Comparison of ENCODE assay signal across 8 mouse cellular contexts in genomic region chr2:71245416-71245815, GRCm38 (mm10). TPM values are rescaled to one million over a fixed set of nuclear protein-coding genes. Genes with fewer than 3 reads are reported as not detected.
DNase-seq lines count a peak whose midpoint lies in the region; ATAC-seq and TF ChIP-seq lines count a peak whose summit lies in the region.

No protein-coding gene starts in this region.

- H3K4me2 ChIP-seq in neural tube, embryonic 12.5 days (replicated peaks): no peak overlapping the region
- H3K4me2 ChIP-seq in kidney, embryonic 14.5 days (replicated peaks; ENCODE audit: low read depth, low read length): no peak overlapping the region

- WGBS in neural tube, embryonic 12.5 days: 63% methylated on average over 3 of the region's 3 CpGs
- 91% methylated on average over 3 of the region's 3 CpGs for WGBS in limb, embryonic 10.5 days
- WGBS in kidney, embryonic 14.5 days: 86% methylated on average over 3 of the region's 3 CpGs

- peak; percentile 62 for TF ChIP-seq CTCF in layer of hippocampus, adult 2 months (conservative IDR thresholded peaks at IDR 0.05)

- no peak overlapping the region for H3K4me3 ChIP-seq in layer of hippocampus, adult 2 months
- no peak overlapping the region for H3K4me3 ChIP-seq in neural tube, embryonic 12.5 days
- no peak overlapping the region for H3K4me3 ChIP-seq in limb, embryonic 10.5 days
- H3K4me3 ChIP-seq in kidney, embryonic 14.5 days (ENCODE audit: low read length): no peak overlapping the region

- H3K9ac ChIP-seq in neural tube, embryonic 12.5 days: no peak overlapping the region
- H3K9ac ChIP-seq in kidney, embryonic 14.5 days (ENCODE audit: low read depth, low read length): no peak overlapping the region

- peak overlapping the region; percentile 32 for H3K27ac ChIP-seq in layer of hippocampus, adult 2 months
- H3K27ac ChIP-seq in neural tube, embryonic 12.5 days: 0 out of 2 replicates have a peak overlapping the region, but pooled peaks have one; percentile 9
- H3K27ac ChIP-seq in limb, embryonic 10.5 days: no peak overlapping the region
- H3K27ac ChIP-seq in kidney, embryonic 14.5 days (ENCODE audit: low read depth, low read length): no peak overlapping the region

- H3K27me3 ChIP-seq in neural tube, embryonic 12.5 days (replicated peaks): no peaks in the 10 kb centered on the region
- H3K27me3 ChIP-seq in limb, embryonic 10.5 days (ENCODE audit: low read depth, poor library complexity, severe bottlenecking): no peaks in the 10 kb centered on the region
- no peaks in the 10 kb centered on the region for H3K27me3 ChIP-seq in kidney, embryonic 14.5 days (ENCODE audit: control insufficient read depth, insufficient read depth, low read length)

- H3K9me3 ChIP-seq in neural tube, embryonic 12.5 days: no peaks in the 10 kb centered on the region
- H3K9me3 ChIP-seq in limb, embryonic 10.5 days (replicated peaks): no peaks in the 10 kb centered on the region
- H3K9me3 ChIP-seq in kidney, embryonic 14.5 days (ENCODE audit: control insufficient read depth, low read length): no peaks in the 10 kb centered on the region

- peak; percentile 50 for DNase-seq in brain, embryonic 18.5 days (ENCODE audit: low read depth, low spot score)
- peak; percentile 78 to 82 for DNase-seq in cerebellum, postnatal 25 days
- DNase-seq in layer of hippocampus, adult 2 months (ENCODE audit: low spot score in 2 of 2): peak; percentile 35 to 44
- no peak for DNase-seq in limb, embryonic 10.5 days (ENCODE audit: low spot score)
- no peak for DNase-seq in gastrocnemius, adult 8-10 months (ENCODE audit: low spot score in 2 of 2)
- no peak for DNase-seq in ovary, adult 18-20 months (ENCODE audit: low spot score)

- ATAC-seq in neural tube, embryonic 12.5 days (ENCODE audit: low FRiP score, low read depth): peak; percentile 89
- ATAC-seq in kidney, embryonic 14.5 days (ENCODE audit: low FRiP score, low TSS enrichment): no peak

- H3K4me1 ChIP-seq in neural tube, embryonic 12.5 days: peaks cover 4% of the 10 kb centered on the region; the same call in 1 of the 2 replicates
- H3K4me1 ChIP-seq in limb, embryonic 10.5 days: 0 out of 2 replicates have a peak, but pooled peaks cover 4% of the 10 kb centered on the region
- H3K4me1 ChIP-seq in kidney, embryonic 14.5 days (ENCODE audit: control insufficient read depth, insufficient read depth, low read length): no peaks in the 10 kb centered on the region

- H3K36me3 ChIP-seq in neural tube, embryonic 12.5 days: peaks cover 26% of the 10 kb centered on the region
- peaks cover 77% of the 10 kb centered on the region for H3K36me3 ChIP-seq in limb, embryonic 10.5 days
- peaks cover 38% of the 10 kb centered on the region for H3K36me3 ChIP-seq in kidney, embryonic 14.5 days (ENCODE audit: control insufficient read depth, insufficient read depth, low read length)

RNA-seq across cellular contexts. Expression of gene Dync1i2, which starts 33.9 kb away (rescaled TPM):
- total RNA-seq in layer of hippocampus, adult 2 months (2021): 100 to 1,000 TPM; 135 to 142 TPM
- 163 and 180 TPM in 2 replicates for polyA plus RNA-seq in neural tube, embryonic 12.5 days (2016; fragmentation: Nextera tagmentation; extraction: Ambion mirVana)
- polyA plus RNA-seq in limb, embryonic 10.5 days (2016; fragmentation: Nextera tagmentation; extraction: Ambion mirVana): 83.3 and 95.3 TPM in 2 replicates
- total RNA-seq in gastrocnemius, adult 8-10 months (2022): 10 to 100 TPM; 38.5 to 42.1 (median 41.1) TPM
- 76.3 and 96.4 TPM in 2 replicates for polyA plus RNA-seq in kidney, embryonic 14.5 days (2014; fragmentation: Nextera tagmentation; extraction: Ambion mirVana)

Comparison
In these comparisons a context has a peak if more than half of its experiments do, and no peak if none do; other contexts are left out.
1. DNase-seq: peak in brain, embryonic 18.5 days (single experiment), cerebellum, postnatal 25 days (2 of 2) and layer of hippocampus, adult 2 months (2 of 2); none in limb, embryonic 10.5 days (single experiment), gastrocnemius, adult 8-10 months (0 of 2) and ovary, adult 18-20 months (single experiment).
2. H3K27ac ChIP-seq: peak in layer of hippocampus, adult 2 months (single experiment) and neural tube, embryonic 12.5 days (single experiment); none in limb, embryonic 10.5 days (single experiment) and kidney, embryonic 14.5 days (single experiment).